Mouse (Mus musculus): ENCODE measurements around the gene Olfr323.

Gene Olfr323

GRCm38 (mm10) chr11:58602800-58603560 lies 27.3 kb downstream of the Olfr323 start:
- no peak for DNase-seq (ENCODE audit: low read depth, low spot score)

- no peak for DNase-seq (ENCODE audit: low read depth, low spot score)
Observed at GRCm38 (mm10) chr11:58602062-58602461, 28.2 kb downstream of the Olfr323 start.

DNA sequence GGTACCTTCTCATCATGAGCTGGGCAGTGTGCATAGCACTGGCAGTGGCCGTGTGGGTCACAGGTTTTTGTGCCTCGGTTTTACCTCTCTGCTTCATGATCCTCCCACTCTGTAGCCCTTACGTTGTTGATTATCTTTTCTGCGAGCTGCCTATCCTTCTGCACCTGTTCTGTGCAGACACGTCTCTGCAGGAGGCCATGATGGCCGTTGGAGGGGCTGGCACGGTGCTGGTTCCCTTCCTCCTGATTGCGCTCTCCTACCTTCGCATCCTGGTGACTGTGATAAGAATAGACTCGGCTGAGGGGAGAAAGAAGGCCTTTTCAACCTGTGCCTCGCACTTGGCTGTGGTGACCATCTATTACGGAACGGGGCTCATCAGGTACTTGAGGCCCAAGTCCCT lies 32.5 kb downstream of the Olfr323 start:
- DNase-seq (ENCODE audit: low read depth, low spot score): no peak

DNA sequence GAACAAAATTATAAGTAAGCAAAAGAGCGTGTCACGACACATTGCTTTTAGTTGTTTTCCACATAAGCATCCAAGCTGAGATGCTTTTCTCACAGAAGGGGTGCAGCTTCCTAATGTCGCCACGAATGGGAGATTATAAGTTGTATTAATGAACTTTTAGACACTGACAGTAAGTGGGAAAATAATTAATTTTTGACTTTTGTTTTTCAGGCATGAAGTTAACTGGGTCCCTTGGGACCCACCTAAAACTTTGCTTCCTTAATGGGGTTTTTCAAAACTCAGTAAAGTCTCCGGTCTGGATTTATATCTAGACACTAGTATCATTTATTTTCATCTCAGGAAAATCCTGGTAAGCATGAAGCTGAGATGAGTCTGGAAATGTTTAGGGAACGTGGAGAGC lies 35.5 kb downstream of the Olfr323 start, which contains the start of gene Olfr324:
TSS of gene Olfr324 (plus strand) at position 301 of the 400 bp plus-strand sequence.
- no peak for DNase-seq (ENCODE audit: low read depth, low spot score)

GRCm38 (mm10) chr11:58588620-58589250 lies 41.6 kb downstream of the Olfr323 start:
- no peak for DNase-seq (ENCODE audit: low read depth, low spot score)

- peak; percentile 8 for DNase-seq (ENCODE audit: low read depth, low spot score)
Observed at GRCm38 (mm10) chr11:58587898-58588348, 42.4 kb downstream of the Olfr323 start.

DNA sequence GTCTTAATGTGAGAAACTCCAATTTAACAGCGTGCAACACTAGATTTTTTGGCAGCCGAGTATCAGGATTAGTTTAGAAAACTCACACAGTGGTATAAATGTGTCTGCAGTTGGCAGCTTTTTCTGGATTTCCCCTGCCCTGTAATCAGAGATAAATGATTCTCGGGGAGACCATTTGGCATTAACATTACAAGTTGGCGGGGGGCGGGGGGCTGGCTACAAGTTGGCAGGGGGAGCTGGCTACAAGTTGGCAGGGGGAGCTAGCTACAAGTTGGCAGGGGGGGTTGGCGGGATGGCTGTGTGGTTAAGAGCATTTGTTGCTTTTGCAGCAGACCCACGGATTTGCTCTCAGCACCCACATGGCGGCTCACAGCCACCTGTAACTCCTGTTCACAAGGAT lies 51.7 kb downstream of the Olfr323 start:
- DNase-seq (ENCODE audit: low read depth, low spot score): no peak

GRCm38 (mm10) chr11:58577430-58577829 lies 52.9 kb downstream of the Olfr323 start, which contains the start of gene Olfr325:
Gene Olfr325, plus strand, starts transcription at chr11:58577730.
- DNase-seq (ENCODE audit: low read depth, low spot score): no peak
